ENCODE assay signal across 9 mouse cellular contexts in the genomic region with DNA sequence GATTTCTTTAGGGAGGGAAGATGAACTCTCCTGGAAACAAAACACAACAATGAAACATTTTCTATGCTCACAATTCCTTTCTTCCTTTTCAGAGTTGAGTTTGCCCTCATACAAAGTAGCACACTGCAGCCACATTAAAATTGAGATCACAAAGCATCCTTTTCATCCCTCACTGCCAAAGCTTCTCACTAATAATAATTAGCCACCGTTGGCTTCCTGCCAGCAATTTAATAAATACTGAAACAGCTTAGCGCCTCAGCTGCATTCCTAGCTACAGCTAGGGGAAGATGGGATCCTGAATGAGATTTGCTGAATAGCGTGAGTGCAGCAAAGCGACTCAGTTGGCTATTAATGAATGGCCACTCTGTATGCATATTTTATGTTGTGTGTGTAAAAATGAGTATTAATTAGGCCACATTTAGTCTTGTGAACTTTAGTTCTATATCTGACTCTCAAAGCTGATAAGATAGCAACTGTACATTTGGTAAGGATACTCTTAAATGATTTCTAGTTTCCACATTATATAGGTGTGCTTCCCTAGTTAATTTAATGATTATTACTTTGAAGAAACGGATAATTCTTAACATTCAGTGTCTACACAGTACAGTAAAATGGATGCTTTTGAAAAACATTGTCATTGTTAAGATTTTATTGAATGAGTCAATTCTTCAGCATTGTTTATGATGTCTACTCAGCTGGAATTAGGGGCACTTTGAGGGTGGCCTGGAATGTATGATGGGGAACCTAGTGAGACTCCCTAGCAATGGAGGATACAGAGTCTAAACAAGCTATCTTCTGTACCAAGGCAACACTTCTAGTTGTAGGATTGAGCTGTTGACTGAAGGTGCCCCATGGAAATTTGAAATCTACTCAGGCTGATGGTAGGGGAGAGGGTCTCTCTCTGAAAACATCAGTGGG.
DNase-seq lines count a peak whose midpoint lies in the region; ATAC-seq lines count a peak whose summit lies in the region.
"Had no signal": no experiment of that assay in that cellular context is flagged by ENCODE, and none has a peak within 500 bp of the region (broad histone marks: within the 10 kb centered on the region; RNA-seq: fewer than 3 reads in every experiment).

No protein-coding gene starts in this region.

- H3K4me1 ChIP-seq in hindbrain, embryonic 16.5 days (ENCODE audit: control insufficient read depth, insufficient read depth, low read depth, low read length), result peaks cover 3% of the 10 kb centered on the region; the same call in 1 of the 2 replicates
- H3K4me1 ChIP-seq in neural tube, embryonic 12.5 days, result no peaks in the 10 kb centered on the region
- H3K4me1 ChIP-seq: heart, embryonic 15.5 days; liver, embryonic 13.5 days had no signal

- H3K27me3 ChIP-seq in hindbrain, embryonic 16.5 days (replicated peaks; ENCODE audit: control insufficient read depth, insufficient read depth, low read length), result no peaks in the 10 kb centered on the region
- no peaks in the 10 kb centered on the region for H3K27me3 ChIP-seq in neural tube, embryonic 12.5 days (replicated peaks)
- H3K27me3 ChIP-seq: heart, embryonic 15.5 days; liver, embryonic 13.5 days had no signal

- no peak overlapping the region for H3K4me3 ChIP-seq in hindbrain, embryonic 16.5 days (ENCODE audit: low read length)
- H3K4me3 ChIP-seq in neural tube, embryonic 12.5 days, result no peak overlapping the region
- H3K4me3 ChIP-seq: heart, embryonic 15.5 days; liver, embryonic 13.5 days had no signal

- peak overlapping the region; percentile 48; the same call in 1 of the 2 replicates for H3K27ac ChIP-seq in hindbrain, embryonic 16.5 days (ENCODE audit: low read depth, low read length)
- no peak overlapping the region for H3K27ac ChIP-seq in neural tube, embryonic 12.5 days
- H3K27ac ChIP-seq: heart, embryonic 15.5 days; liver, embryonic 13.5 days had no signal

- H3K36me3 ChIP-seq in hindbrain, embryonic 16.5 days (ENCODE audit: control insufficient read depth, insufficient read depth, low read length), result no peaks in the 10 kb centered on the region
- no peaks in the 10 kb centered on the region for H3K36me3 ChIP-seq in neural tube, embryonic 12.5 days
- H3K36me3 ChIP-seq: heart, embryonic 15.5 days; liver, embryonic 13.5 days had no signal

- H3K9me3 ChIP-seq in hindbrain, embryonic 16.5 days (ENCODE audit: control insufficient read depth, low read length), result no peaks in the 10 kb centered on the region
- H3K9me3 ChIP-seq in neural tube, embryonic 12.5 days, result no peaks in the 10 kb centered on the region
- H3K9me3 ChIP-seq: heart, embryonic 15.5 days; liver, embryonic 13.5 days had no signal

- ATAC-seq in cerebellum, adult (ENCODE audit: insufficient number of reproducible peaks, low FRiP score, low TSS enrichment), result peak; percentile 61
- peak; percentile 94 for ATAC-seq in hindbrain, embryonic 16.5 days
- peak; percentile 88 for ATAC-seq in neural tube, embryonic 12.5 days (ENCODE audit: low FRiP score, low read depth)

- no peak overlapping the region for H3K9ac ChIP-seq in hindbrain, embryonic 16.5 days (ENCODE audit: low read depth, low read length)
- no peak overlapping the region for H3K9ac ChIP-seq in neural tube, embryonic 12.5 days
- H3K9ac ChIP-seq: heart, embryonic 15.5 days; liver, embryonic 13.5 days had no signal

- intact Hi-C loops in heart, postnatal 25 days (cut with DNase I), result no loop called here

- H3K4me2 ChIP-seq in hindbrain, embryonic 16.5 days (ENCODE audit: low read length), result peak overlapping the region; percentile 12; the same call in 1 of the 2 replicates
- no peak overlapping the region for H3K4me2 ChIP-seq in neural tube, embryonic 12.5 days (replicated peaks)
- H3K4me2 ChIP-seq: heart, embryonic 15.5 days; liver, embryonic 13.5 days had no signal

- WGBS in hindbrain, embryonic 16.5 days, result 22% methylated on average over 5 of the region's 5 CpGs
- WGBS in neural tube, embryonic 12.5 days, result 33% methylated on average over 5 of the region's 5 CpGs

- DNase-seq in cerebellum, adult 9-11 months, result peak; percentile 12
- no peak for DNase-seq in lung, postnatal 36 days
- DNase-seq in gastrocnemius, adult 8-10 months (ENCODE audit: low spot score in 2 of 2), result no peak
- DNase-seq in heart, postnatal 25 days (ENCODE audit: low spot score), result no peak
- DNase-seq: liver, embryonic 13.5 days had no signal
